ENCODE assay signal across 8 mouse cellular contexts in genomic region chr17:24696011-24696697, GRCm38 (mm10). TPM values are rescaled to one million over a fixed set of nuclear protein-coding genes. Genes with fewer than 3 reads are reported as not detected.
DNase-seq lines count a peak whose midpoint lies in the region; ATAC-seq lines count a peak whose summit lies in the region.

Gfer (minus strand) TSS chr17:24696156.
Noxo1 (plus strand) TSS chr17:24696234.

- H3K27me3 ChIP-seq in hindbrain, embryonic 10.5 days (ENCODE audit: insufficient read depth, poor library complexity, severe bottlenecking), result peaks cover 15% of the 10 kb centered on the region

- DNase-seq in MEL-GATA-1-ER (ENCODE audit: extremely low read depth, low read depth), result peak; percentile 33
- peak; percentile 77 for DNase-seq in cerebellum, adult 8-10 months
- peak; percentile 89 for DNase-seq in hindbrain, embryonic 10.5 days (ENCODE audit: low spot score)
- DNase-seq in layer of hippocampus, postnatal 14 days (ENCODE audit: low spot score in 2 of 2), result peak; percentile 75 to 80
- DNase-seq in lung, postnatal 14 days, result peak; percentile 89
- peak; percentile 65 for DNase-seq in retina, adult 2 months (ENCODE audit: low read depth, low spot score)
- peak; percentile 87 to 90 for DNase-seq in thymus, postnatal 36 days

- peak; percentile 83 for ATAC-seq in frontal cortex, adult (ENCODE audit: low TSS enrichment)

- H3K27ac ChIP-seq in hindbrain, embryonic 10.5 days, result peak within 1 kb of the TSS; percentile 94

- H3K4me1 ChIP-seq in hindbrain, embryonic 10.5 days (replicated peaks), result peaks cover 41% of the 10 kb centered on the region

- no peaks in the 10 kb centered on the region for H3K9me3 ChIP-seq in hindbrain, embryonic 10.5 days

- peaks cover 42% of the 10 kb centered on the region for H3K36me3 ChIP-seq in hindbrain, embryonic 10.5 days

- peak within 1 kb of the TSS; percentile 86 for H3K4me3 ChIP-seq in hindbrain, embryonic 10.5 days

- under 1% methylated on average over 76 of the region's 76 CpGs for WGBS in hindbrain, embryonic 10.5 days

RNA-seq across cellular contexts. Expression of gene Gfer, which starts in this region (rescaled TPM):
- 49.7 and 50.9 TPM in 2 replicates for polyA plus RNA-seq in hindbrain, embryonic 10.5 days (2016; fragmentation: Nextera tagmentation; extraction: Ambion mirVana)
- 10 to 100 TPM; 18.5 to 19.8 TPM for total RNA-seq in layer of hippocampus, postnatal 14 days (2021)

RNA-seq across cellular contexts. Expression of gene Noxo1, which starts in this region (rescaled TPM):
- 1.5 and 1.8 TPM in 2 replicates for polyA plus RNA-seq in hindbrain, embryonic 10.5 days (2016; fragmentation: Nextera tagmentation; extraction: Ambion mirVana)
- 1 to 10 TPM; 2.7 to 4.4 TPM for total RNA-seq in layer of hippocampus, postnatal 14 days (2021)

Comparison
In these comparisons a context has a peak if more than half of its experiments do, and no peak if none do; other contexts are left out.
1. Peak in every context shown above with its lines: DNase-seq, ATAC-seq, H3K4me3 ChIP-seq and H3K27ac ChIP-seq.
2. DNase-seq: peak in every context shown above with its lines; median percentile 89 in hindbrain, embryonic 10.5 days; 89 in lung, postnatal 14 days; 88 in thymus, postnatal 36 days; 78 in layer of hippocampus, postnatal 14 days; 77 in cerebellum, adult 8-10 months; 65 in retina, adult 2 months; 33 in MEL-GATA-1-ER.